ENCODE assay signal across 14 mouse cellular contexts in genomic region chr14:31237101-31237882, GRCm38 (mm10). TPM values are rescaled to one million over a fixed set of nuclear protein-coding genes. Genes with fewer than 3 reads are reported as not detected.
DNase-seq lines count a peak whose midpoint lies in the region; ATAC-seq and TF ChIP-seq lines count a peak whose summit lies in the region.
"Had no signal": no experiment of that assay in that cellular context is flagged by ENCODE, and none has a peak within 500 bp of the region (broad histone marks: within the 10 kb centered on the region; RNA-seq: fewer than 3 reads in every experiment).

No protein-coding gene starts in this region.

- no peak for DNase-seq in lung, postnatal 25 days (ENCODE audit: low spot score)
- DNase-seq in brain, adult 2 months (ENCODE audit: low read depth, low spot score) = peak; percentile 17
- peak; percentile 80 to 86 for DNase-seq in heart, adult 9 months (ENCODE audit: low spot score in 2 of 2)
- DNase-seq in stomach, postnatal 0 days (ENCODE audit: low spot score) = no peak
- no peak for DNase-seq in cerebellum, postnatal 25 days
- DNase-seq in frontal cortex, postnatal 25 days (ENCODE audit: low spot score in 2 of 2) = no peak
- DNase-seq: kidney, adult 9 months; midbrain, embryonic 14.5 days; thymus, postnatal 25 days had no signal

- no peaks in the 10 kb centered on the region for H3K9me3 ChIP-seq in lung, embryonic 16.5 days (ENCODE audit: control insufficient read depth, low read length)
- H3K9me3 ChIP-seq in stomach, postnatal 0 days (ENCODE audit: control insufficient read depth, low read length) = no peaks in the 10 kb centered on the region
- H3K9me3 ChIP-seq in kidney, embryonic 14.5 days (ENCODE audit: control insufficient read depth, low read length) = no peaks in the 10 kb centered on the region
- H3K9me3 ChIP-seq: lung, embryonic 15.5 days; neural tube, embryonic 13.5 days had no signal

- ATAC-seq in lung, embryonic 16.5 days (ENCODE audit: low read depth) = peak; percentile 46
- peak; percentile 53; the same call in 1 of the 2 replicates for ATAC-seq in stomach, postnatal 0 days (ENCODE audit: low FRiP score, low TSS enrichment)
- no peak for ATAC-seq in kidney, embryonic 14.5 days (ENCODE audit: low FRiP score, low TSS enrichment)

- WGBS in lung, embryonic 16.5 days = 66% methylated on average over 7 of the region's 7 CpGs
- WGBS in stomach, postnatal 0 days = 74% methylated on average over 7 of the region's 7 CpGs
- 83% methylated on average over 7 of the region's 7 CpGs for WGBS in kidney, embryonic 14.5 days

- peak overlapping the region; percentile 48; the same call in 1 of the 2 replicates for H3K27ac ChIP-seq in lung, embryonic 16.5 days (ENCODE audit: low read length)
- no peak overlapping the region for H3K27ac ChIP-seq in stomach, postnatal 0 days (replicated peaks)
- no peak overlapping the region for H3K27ac ChIP-seq in kidney, embryonic 14.5 days (ENCODE audit: low read depth, low read length)
- H3K27ac ChIP-seq: hindbrain, embryonic 14.5 days; lung, embryonic 15.5 days; neural tube, embryonic 13.5 days had no signal

- peaks cover 3% of the 10 kb centered on the region; the same call in 1 of the 2 replicates for H3K4me1 ChIP-seq in lung, embryonic 16.5 days (replicated peaks; ENCODE audit: control insufficient read depth, insufficient read depth, low read length)
- H3K4me1 ChIP-seq in stomach, postnatal 0 days (replicated peaks; ENCODE audit: control insufficient read depth, insufficient read depth) = no peaks in the 10 kb centered on the region
- H3K4me1 ChIP-seq in kidney, embryonic 14.5 days (ENCODE audit: control insufficient read depth, insufficient read depth, low read length) = peaks cover 5% of the 10 kb centered on the region; the same call in 1 of the 2 replicates

- no peak for TF ChIP-seq CTCF in stomach, postnatal 0 days (IDR thresholded peaks at IDR 0.05; ENCODE audit: low read depth)

- TF ChIP-seq EP300 in stomach, postnatal 0 days (optimal IDR thresholded peaks at IDR 0.05) = no peak

- no peak overlapping the region for H3K4me2 ChIP-seq in lung, embryonic 16.5 days (ENCODE audit: low read depth, low read length)
- no peak overlapping the region for H3K4me2 ChIP-seq in stomach, postnatal 0 days (replicated peaks; ENCODE audit: low read depth)
- no peak overlapping the region for H3K4me2 ChIP-seq in kidney, embryonic 14.5 days (replicated peaks; ENCODE audit: low read depth, low read length)
- H3K4me2 ChIP-seq: hindbrain, embryonic 14.5 days; lung, embryonic 15.5 days; neural tube, embryonic 13.5 days had no signal

- H3K36me3 ChIP-seq in lung, embryonic 16.5 days (ENCODE audit: control insufficient read depth, insufficient read depth, low read length) = 0 out of 2 replicates have a peak, but pooled peaks cover 2% of the 10 kb centered on the region
- H3K36me3 ChIP-seq in stomach, postnatal 0 days (ENCODE audit: control insufficient read depth, insufficient read depth, low read length) = no peaks in the 10 kb centered on the region
- no peaks in the 10 kb centered on the region for H3K36me3 ChIP-seq in kidney, embryonic 14.5 days (ENCODE audit: control insufficient read depth, insufficient read depth, low read length)
- H3K36me3 ChIP-seq: lung, embryonic 15.5 days had no signal

- no peak overlapping the region for H3K4me3 ChIP-seq in lung, embryonic 16.5 days (ENCODE audit: low read length)
- no peak overlapping the region for H3K4me3 ChIP-seq in stomach, postnatal 0 days (ENCODE audit: low read depth, low read length)
- H3K4me3 ChIP-seq in kidney, embryonic 14.5 days (ENCODE audit: low read length) = no peak overlapping the region
- H3K4me3 ChIP-seq: lung, embryonic 15.5 days; neural tube, embryonic 13.5 days had no signal

- H3K27me3 ChIP-seq in lung, embryonic 16.5 days (ENCODE audit: control insufficient read depth, insufficient read depth, low read depth, low read length) = no peaks in the 10 kb centered on the region
- H3K27me3 ChIP-seq in stomach, postnatal 0 days (ENCODE audit: control insufficient read depth, insufficient read depth, low read length) = no peaks in the 10 kb centered on the region
- no peaks in the 10 kb centered on the region for H3K27me3 ChIP-seq in kidney, embryonic 14.5 days (ENCODE audit: control insufficient read depth, insufficient read depth, low read length)
- H3K27me3 ChIP-seq: lung, embryonic 15.5 days; neural tube, embryonic 13.5 days had no signal

- no peak overlapping the region for H3K9ac ChIP-seq in lung, embryonic 16.5 days (ENCODE audit: low read length)
- H3K9ac ChIP-seq in stomach, postnatal 0 days (ENCODE audit: low read length) = no peak overlapping the region
- no peak overlapping the region for H3K9ac ChIP-seq in kidney, embryonic 14.5 days (ENCODE audit: low read depth, low read length)
- H3K9ac ChIP-seq: hindbrain, embryonic 14.5 days; lung, embryonic 15.5 days; neural tube, embryonic 13.5 days had no signal

RNA-seq across cellular contexts. Expression of gene Phf7, which starts 13.8 kb away (rescaled TPM):
- 13.5 TPM in 2 replicates for polyA plus RNA-seq in lung, embryonic 16.5 days (2015; fragmentation: Nextera tagmentation; extraction: Ambion mirVana)
- polyA plus RNA-seq in stomach, postnatal 0 days (2015; fragmentation: Nextera tagmentation; extraction: Ambion mirVana) = 9.5 and 10.1 TPM in 2 replicates
- polyA plus RNA-seq in kidney, embryonic 14.5 days (2014; fragmentation: Nextera tagmentation; extraction: Ambion mirVana) = 12.4 and 14.7 TPM in 2 replicates

RNA-seq across cellular contexts. Expression of gene Bap1, which starts 14.0 kb away (rescaled TPM):
- 79.8 and 82.2 TPM in 2 replicates for polyA plus RNA-seq in lung, embryonic 16.5 days (2015; fragmentation: Nextera tagmentation; extraction: Ambion mirVana)
- polyA plus RNA-seq in stomach, postnatal 0 days (2015; fragmentation: Nextera tagmentation; extraction: Ambion mirVana) = 22.5 and 24.5 TPM in 2 replicates
- 60.0 and 90.3 TPM in 2 replicates for polyA plus RNA-seq in kidney, embryonic 14.5 days (2014; fragmentation: Nextera tagmentation; extraction: Ambion mirVana)

RNA-seq across cellular contexts. Expression of gene Sema3g, which starts 19.6 kb away (rescaled TPM):
- polyA plus RNA-seq in lung, embryonic 16.5 days (2015; fragmentation: Nextera tagmentation; extraction: Ambion mirVana) = 2.3 and 2.7 TPM in 2 replicates
- polyA plus RNA-seq in stomach, postnatal 0 days (2015; fragmentation: Nextera tagmentation; extraction: Ambion mirVana) = 0.38 and 0.53 TPM in 2 replicates
- 0.56 and 0.64 TPM in 2 replicates for polyA plus RNA-seq in kidney, embryonic 14.5 days (2014; fragmentation: Nextera tagmentation; extraction: Ambion mirVana)

RNA-seq across cellular contexts. Expression of gene Nisch, which starts 20.5 kb away (rescaled TPM):
- polyA plus RNA-seq in lung, embryonic 16.5 days (2015; fragmentation: Nextera tagmentation; extraction: Ambion mirVana) = 377 and 397 TPM in 2 replicates
- polyA plus RNA-seq in stomach, postnatal 0 days (2015; fragmentation: Nextera tagmentation; extraction: Ambion mirVana) = 87.7 and 106 TPM in 2 replicates
- 259 and 375 TPM in 2 replicates for polyA plus RNA-seq in kidney, embryonic 14.5 days (2014; fragmentation: Nextera tagmentation; extraction: Ambion mirVana)

RNA-seq across cellular contexts. Expression of gene Tnnc1, which starts 29.2 kb away (rescaled TPM):
- polyA plus RNA-seq in lung, embryonic 16.5 days (2015; fragmentation: Nextera tagmentation; extraction: Ambion mirVana) = 93.6 and 113 TPM in 2 replicates
- 4.1 and 6.5 TPM in 2 replicates for polyA plus RNA-seq in stomach, postnatal 0 days (2015; fragmentation: Nextera tagmentation; extraction: Ambion mirVana)
- polyA plus RNA-seq in kidney, embryonic 14.5 days (2014; fragmentation: Nextera tagmentation; extraction: Ambion mirVana) = 3.0 and 3.9 TPM in 2 replicates

Comparison
In these comparisons a context has a peak if more than half of its experiments do, and no peak if none do; other contexts are left out.
1. DNase-seq: peak in brain, adult 2 months (single experiment) and heart, adult 9 months (2 of 2); none in lung, postnatal 25 days (single experiment), stomach, postnatal 0 days (single experiment), cerebellum, postnatal 25 days (0 of 2) and frontal cortex, postnatal 25 days (0 of 2).